Mouse (Mus musculus): ENCODE results near the gene Kcnd3. TPM values are rescaled to one million over a fixed set of nuclear protein-coding genes. Genes with fewer than 3 reads are reported as not detected.

Kcnd3 gene
- polyA plus RNA-seq, 1 experiment from 2014 or later, result 5.3 TPM

- Histone ChIP-seq H3K27ac (peak overlapping the region; percentile 76), H3K4me2 (replicated peaks) (no peak overlapping the region), H3K9me3 (replicated peaks) (no peaks in the 10 kb centered on the region), H3K36me3 (no peaks in the 10 kb centered on the region), H3K27me3 (no peaks in the 10 kb centered on the region; the same call in 1 of the 2 replicates), H3K4me3 (no peak overlapping the region), H3K9ac (no peak overlapping the region), H3K4me1 (peaks cover 47% of the 10 kb centered on the region)
- ATAC-seq (ENCODE audit: low FRiP score), result peak; percentile 32; the same call in 1 of the 2 replicates
- 72% methylated on average over 9 of the region's 9 CpGs for WGBS
These were observed 117.8 kb downstream of the Kcnd3 start for GRCm38 (mm10) chr3:105569950-105570349.

DNA sequence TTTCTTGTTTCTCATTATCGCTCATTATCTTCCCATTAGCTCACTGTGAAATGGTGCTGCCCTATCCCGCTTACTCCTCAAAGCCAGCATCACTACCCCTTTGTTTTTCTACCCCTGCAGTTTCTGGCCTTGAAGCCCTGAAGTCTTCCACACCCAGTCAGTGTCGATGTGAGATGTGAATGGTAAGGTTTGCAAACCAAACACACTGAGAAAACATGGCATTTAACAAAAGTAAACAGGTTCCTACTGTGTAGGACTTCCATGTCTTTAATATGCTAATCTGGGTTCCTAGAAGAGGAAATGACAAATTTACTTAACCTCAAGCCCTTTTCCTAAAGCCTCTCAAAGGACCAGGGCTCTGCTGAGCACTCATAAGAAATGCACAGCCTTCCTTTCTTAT is 118.7 kb downstream of the Kcnd3 start:
- H3K27ac ChIP-seq, result peak overlapping the region; percentile 44; the same call in 1 of the 2 replicates
- H3K27me3 ChIP-seq, result no peaks in the 10 kb centered on the region; the same call in 1 of the 2 replicates
- ATAC-seq (ENCODE audit: low FRiP score), result no peak
- no peak overlapping the region for H3K4me2 ChIP-seq (replicated peaks)
- H3K4me1 ChIP-seq, result peaks cover 47% of the 10 kb centered on the region
- no peak overlapping the region for H3K4me3 ChIP-seq
- no peaks in the 10 kb centered on the region for H3K36me3 ChIP-seq
- WGBS, result 37% methylated on average over 3 of the region's 3 CpGs
- H3K9me3 ChIP-seq (replicated peaks), result no peaks in the 10 kb centered on the region
- H3K9ac ChIP-seq, result no peak overlapping the region

GRCm38 (mm10) chr3:105571944-105572343 is 119.8 kb downstream of the Kcnd3 start:
- 72% methylated on average over 1 of the region's 1 CpGs for WGBS
- Histone ChIP-seq H3K9ac (no peak overlapping the region), H3K4me1 (peaks cover 40% of the 10 kb centered on the region), H3K36me3 (no peaks in the 10 kb centered on the region), H3K4me2 (replicated peaks) (no peak overlapping the region), H3K4me3 (no peak overlapping the region), H3K27ac (no peak overlapping the region), H3K9me3 (replicated peaks) (no peaks in the 10 kb centered on the region), H3K27me3 (no peaks in the 10 kb centered on the region; the same call in 1 of the 2 replicates)
- no peak for ATAC-seq (ENCODE audit: low FRiP score)

GRCm38 (mm10) chr3:105573156-105573555 is 121.0 kb downstream of the Kcnd3 start:
- no peak overlapping the region for H3K27ac ChIP-seq
- no peak overlapping the region for H3K4me2 ChIP-seq (replicated peaks)
- no peaks in the 10 kb centered on the region for H3K9me3 ChIP-seq (replicated peaks)
- no peaks in the 10 kb centered on the region; the same call in none of the 2 replicates for H3K27me3 ChIP-seq
- no peak overlapping the region for H3K9ac ChIP-seq
- no peak overlapping the region for H3K4me3 ChIP-seq
- H3K36me3 ChIP-seq, result no peaks in the 10 kb centered on the region
- peaks cover 27% of the 10 kb centered on the region for H3K4me1 ChIP-seq
- no peak for ATAC-seq (ENCODE audit: low FRiP score)
- 79% methylated on average over 2 of the region's 2 CpGs for WGBS

- 78% methylated on average over 3 of the region's 3 CpGs for WGBS
- ATAC-seq (ENCODE audit: low FRiP score), result no peak
- Histone ChIP-seq H3K9ac (no peak overlapping the region), H3K27ac (no peak overlapping the region), H3K4me1 (0 out of 2 replicates have a peak, but pooled peaks cover 2% of the 10 kb centered on the region), H3K4me3 (no peak overlapping the region), H3K36me3 (no peaks in the 10 kb centered on the region), H3K27me3 (no peaks in the 10 kb centered on the region; the same call in 1 of the 2 replicates), H3K4me2 (replicated peaks) (no peak overlapping the region), H3K9me3 (replicated peaks) (no peaks in the 10 kb centered on the region)
These were observed 126.2 kb downstream of the Kcnd3 start for GRCm38 (mm10) chr3:105578320-105578719.

DNA sequence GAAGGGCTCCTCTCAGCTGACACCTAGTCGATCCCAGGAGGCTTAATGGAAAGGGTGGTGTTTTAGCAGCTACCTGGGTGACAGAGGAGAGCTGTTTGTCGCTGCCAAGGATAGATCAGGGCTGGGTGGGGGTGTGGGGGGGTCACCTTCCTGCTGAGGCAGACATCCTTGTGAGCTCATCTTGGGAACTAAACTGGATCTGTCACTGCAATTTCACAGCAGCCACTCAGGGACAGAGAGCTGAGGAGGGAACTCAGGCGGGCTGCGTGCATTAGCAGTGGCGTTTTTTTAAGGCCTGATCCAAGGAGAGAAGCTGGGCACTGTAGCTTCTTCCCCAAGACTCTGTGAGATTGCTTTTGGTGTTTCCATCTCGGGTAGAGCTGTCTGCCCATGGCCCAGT is 129.0 kb downstream of the Kcnd3 start:
- WGBS, result 63% methylated on average over 6 of the region's 6 CpGs
- peaks cover 11% of the 10 kb centered on the region for H3K4me1 ChIP-seq
- ATAC-seq (ENCODE audit: low FRiP score), result no peak
- H3K27ac ChIP-seq, result no peak overlapping the region
- H3K36me3 ChIP-seq, result no peaks in the 10 kb centered on the region
- H3K9ac ChIP-seq, result no peak overlapping the region
- H3K4me2 ChIP-seq (replicated peaks), result no peak overlapping the region
- H3K9me3 ChIP-seq (replicated peaks), result no peaks in the 10 kb centered on the region
- no peaks in the 10 kb centered on the region; the same call in 1 of the 2 replicates for H3K27me3 ChIP-seq
- H3K4me3 ChIP-seq, result no peak overlapping the region

GRCm38 (mm10) chr3:105585734-105586159 is 133.6 kb downstream of the Kcnd3 start:
- ATAC-seq (ENCODE audit: low FRiP score), result peak; percentile 71
- no peak overlapping the region for H3K4me3 ChIP-seq
- peaks cover 23% of the 10 kb centered on the region for H3K4me1 ChIP-seq
- H3K9ac ChIP-seq, result no peak overlapping the region
- peak overlapping the region; percentile 71 for H3K27ac ChIP-seq
- H3K4me2 ChIP-seq (replicated peaks), result no peak overlapping the region
- no peaks in the 10 kb centered on the region for H3K36me3 ChIP-seq
- H3K9me3 ChIP-seq (replicated peaks), result no peaks in the 10 kb centered on the region
- no peaks in the 10 kb centered on the region for H3K27me3 ChIP-seq
- 16% methylated on average over 4 of the region's 4 CpGs for WGBS

DNA sequence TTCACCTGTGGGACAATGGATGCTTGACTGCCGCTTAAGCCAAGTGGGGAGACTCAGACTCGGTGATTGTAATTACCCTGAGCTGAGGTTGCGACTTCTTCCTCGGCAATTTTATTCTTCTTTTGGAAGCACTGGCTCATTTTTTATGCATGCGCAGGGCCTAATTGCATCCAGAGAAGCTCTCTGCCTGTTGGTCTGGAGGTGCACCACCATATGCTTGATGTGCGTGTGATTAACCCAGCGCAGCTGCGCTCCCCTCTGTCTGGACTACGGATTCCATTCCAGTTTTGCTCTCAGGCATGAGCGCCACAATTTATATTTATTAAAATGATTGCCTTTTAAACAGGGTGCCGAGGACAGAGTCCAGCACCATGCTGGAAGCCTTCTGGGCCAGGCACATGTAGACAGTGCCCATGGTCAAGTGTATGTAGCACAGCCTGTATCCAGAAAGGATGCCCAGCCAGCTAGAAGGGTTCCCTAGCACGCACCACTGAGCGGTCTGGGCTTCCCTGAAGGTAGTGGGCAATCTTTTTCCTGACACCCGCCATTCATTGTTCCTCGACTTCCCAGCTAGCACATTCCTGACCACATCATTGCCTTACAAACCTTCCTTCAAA is 138.0 kb downstream of the Kcnd3 start:
- H3K36me3 ChIP-seq, result no peaks in the 10 kb centered on the region
- WGBS, result 55% methylated on average over 15 of the region's 15 CpGs
- H3K9ac ChIP-seq, result no peak overlapping the region
- no peaks in the 10 kb centered on the region for H3K9me3 ChIP-seq (replicated peaks)
- no peak overlapping the region for H3K4me3 ChIP-seq
- ATAC-seq (ENCODE audit: low FRiP score), result peak; percentile 85
- no peak overlapping the region for H3K4me2 ChIP-seq (replicated peaks)
- no peaks in the 10 kb centered on the region for H3K27me3 ChIP-seq
- H3K27ac ChIP-seq, result peak overlapping the region; percentile 69
- H3K4me1 ChIP-seq, result peaks cover 26% of the 10 kb centered on the region

- no peaks in the 10 kb centered on the region for H3K36me3 ChIP-seq
- no peak overlapping the region for H3K27ac ChIP-seq
- 92% methylated on average over 1 of the region's 1 CpGs for WGBS
- H3K4me3 ChIP-seq, result no peak overlapping the region
- no peaks in the 10 kb centered on the region for H3K9me3 ChIP-seq (replicated peaks)
- H3K4me2 ChIP-seq (replicated peaks), result no peak overlapping the region
- ATAC-seq (ENCODE audit: low FRiP score), result no peak
- peaks cover 14% of the 10 kb centered on the region for H3K4me1 ChIP-seq
- no peak overlapping the region for H3K9ac ChIP-seq
- no peaks in the 10 kb centered on the region for H3K27me3 ChIP-seq
These were observed 139.6 kb downstream of the Kcnd3 start for GRCm38 (mm10) chr3:105591766-105592165.

- Histone ChIP-seq H3K9ac (no peak overlapping the region), H3K9me3 (replicated peaks) (no peaks in the 10 kb centered on the region), H3K4me2 (replicated peaks) (no peak overlapping the region), H3K27ac (no peak overlapping the region), H3K27me3 (no peaks in the 10 kb centered on the region), H3K4me1 (peaks cover 14% of the 10 kb centered on the region), H3K4me3 (no peak overlapping the region), H3K36me3 (no peaks in the 10 kb centered on the region)
- 69% methylated on average over 2 of the region's 2 CpGs for WGBS
- no peak for ATAC-seq (ENCODE audit: low FRiP score)
These were observed 140.1 kb downstream of the Kcnd3 start for GRCm38 (mm10) chr3:105592246-105592645.

DNA sequence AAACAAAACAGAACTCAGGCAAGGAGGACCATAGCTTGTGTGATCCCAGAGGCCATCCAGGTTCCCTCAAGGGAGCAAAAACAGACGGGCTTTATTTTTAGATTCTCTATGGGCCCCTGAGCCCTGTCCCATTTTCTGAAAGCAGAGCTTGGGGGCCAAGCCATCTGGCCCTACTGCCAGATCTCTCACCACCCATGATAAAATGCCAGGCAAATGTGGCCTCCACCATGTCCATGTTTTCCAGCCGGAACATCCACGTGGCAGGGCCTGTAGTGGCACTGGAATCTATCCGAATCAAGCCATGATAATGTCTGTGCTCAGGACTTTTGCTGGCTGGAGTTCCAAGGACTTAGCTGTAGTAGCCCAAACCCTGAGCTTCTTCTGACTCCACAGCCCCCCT is 148.4 kb downstream of the Kcnd3 start:
- H3K27me3 ChIP-seq, result no peaks in the 10 kb centered on the region
- no peak overlapping the region for H3K27ac ChIP-seq
- no peaks in the 10 kb centered on the region for H3K36me3 ChIP-seq
- H3K9me3 ChIP-seq (replicated peaks), result no peaks in the 10 kb centered on the region
- no peak overlapping the region for H3K4me2 ChIP-seq (replicated peaks)
- no peak overlapping the region for H3K9ac ChIP-seq
- ATAC-seq (ENCODE audit: low FRiP score), result no peak
- 86% methylated on average over 4 of the region's 4 CpGs for WGBS
- no peak overlapping the region for H3K4me3 ChIP-seq
- no peaks in the 10 kb centered on the region for H3K4me1 ChIP-seq

GRCm38 (mm10) chr3:105602966-105603365 is 150.8 kb downstream of the Kcnd3 start:
- WGBS, result 90% methylated on average over 5 of the region's 5 CpGs
- Histone ChIP-seq H3K27me3 (no peaks in the 10 kb centered on the region), H3K4me1 (no peaks in the 10 kb centered on the region), H3K4me2 (replicated peaks) (no peak overlapping the region), H3K9me3 (replicated peaks) (no peaks in the 10 kb centered on the region), H3K4me3 (no peak overlapping the region), H3K9ac (no peak overlapping the region), H3K36me3 (no peaks in the 10 kb centered on the region), H3K27ac (no peak overlapping the region)
- no peak for ATAC-seq (ENCODE audit: low FRiP score)

DNA sequence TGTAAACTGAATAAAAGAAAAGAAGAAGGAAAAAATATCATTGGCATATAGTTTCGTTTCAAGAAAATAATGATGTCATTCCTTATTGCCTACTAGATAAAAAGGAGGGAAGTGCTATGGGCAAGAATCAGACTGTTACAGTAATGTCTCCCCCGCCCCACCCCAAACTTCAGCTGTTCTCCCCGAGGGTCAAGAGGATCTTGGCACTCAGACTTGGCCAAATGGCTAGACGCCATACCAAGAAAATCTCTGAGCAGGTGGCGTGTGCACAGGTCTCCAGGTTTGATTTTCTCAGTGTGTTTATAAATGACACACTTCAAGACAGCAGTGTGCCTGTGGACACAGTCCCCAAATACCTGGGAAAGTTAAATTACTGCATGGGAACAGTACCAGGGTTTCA is 153.6 kb downstream of the Kcnd3 start:
- no peak overlapping the region for H3K9ac ChIP-seq
- no peak for ATAC-seq (ENCODE audit: low FRiP score)
- no peaks in the 10 kb centered on the region for H3K27me3 ChIP-seq
- 90% methylated on average over 5 of the region's 5 CpGs for WGBS
- H3K4me1 ChIP-seq, result no peaks in the 10 kb centered on the region
- H3K36me3 ChIP-seq, result no peaks in the 10 kb centered on the region
- H3K4me3 ChIP-seq, result no peak overlapping the region
- H3K27ac ChIP-seq, result no peak overlapping the region
- H3K4me2 ChIP-seq (replicated peaks), result no peak overlapping the region
- H3K9me3 ChIP-seq (replicated peaks), result no peaks in the 10 kb centered on the region
